Mouse (Mus musculus) liver, embryonic 14.5 days (tissue): ENCODE measurements around the gene Ipo13.

Experiments
- CTCF ChIP-seq: IDR thresholded peaks from 2 replicates; pipeline ENCODE4 v1.5.1; 2016; ENCODE audit warnings: antibody characterized with exemption, low read depth, control low read depth
- EP300 ChIP-seq: IDR thresholded peaks from 2 replicates; pipeline ENCODE4 v1.6.1; 2016; ENCODE audit warnings: antibody characterized with exemption, low read depth

DNA sequence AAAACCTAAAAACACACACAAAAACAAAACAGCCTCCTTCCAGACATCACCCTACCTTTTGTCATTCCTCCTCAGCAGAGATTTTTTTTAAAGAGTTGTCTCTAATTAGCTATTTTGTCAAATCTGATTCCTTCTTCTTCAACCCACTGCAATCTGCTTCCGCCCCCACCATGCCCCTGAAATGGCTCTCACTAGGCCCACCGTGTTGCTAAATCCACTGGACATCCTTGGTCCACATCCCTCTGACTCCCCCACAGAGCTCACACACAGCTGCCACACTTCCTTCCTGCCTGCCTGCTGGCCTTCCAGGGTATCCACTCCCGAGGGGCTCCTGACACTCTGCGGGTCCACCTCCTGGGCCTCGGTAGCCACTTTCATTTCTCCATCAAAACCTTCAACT is 36.1 kb downstream of the Ipo13 start:
- no peak for TF ChIP-seq CTCF
- TF ChIP-seq EP300, result no peak
